Mouse (Mus musculus): ENCODE results near the gene Mn1.

DNA sequence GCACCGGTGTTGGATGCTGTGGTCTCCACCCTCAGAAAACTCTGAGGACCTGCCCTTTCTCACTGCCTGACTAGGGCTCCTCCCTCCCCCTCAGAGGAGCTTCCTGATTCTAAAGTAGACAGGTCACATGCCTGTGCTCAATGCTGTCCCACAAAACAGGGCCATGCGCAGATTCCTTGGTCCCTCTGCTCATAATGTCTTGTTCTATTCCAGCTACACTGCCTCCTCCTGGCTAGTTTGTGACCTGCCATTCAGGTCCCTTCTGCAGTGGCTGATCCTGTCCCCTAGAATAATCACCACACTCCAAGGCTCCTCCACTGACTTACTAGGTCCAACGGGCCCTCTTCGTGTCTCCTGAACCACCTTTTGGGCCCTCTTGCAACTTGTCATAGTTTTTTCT, 21.0 kb upstream of the Mn1 start:
- TF ChIP-seq POLR2A (IDR thresholded peaks at IDR 0.05; ENCODE audit: insufficient read depth, low read depth, low read length) = no peak
- TF ChIP-seq CTCF (IDR thresholded peaks at IDR 0.05) = no peak

All from heart, adult 2 months (tissue).